Mouse (Mus musculus): ENCODE measurements around the gene Ptpdc1.

DNA sequence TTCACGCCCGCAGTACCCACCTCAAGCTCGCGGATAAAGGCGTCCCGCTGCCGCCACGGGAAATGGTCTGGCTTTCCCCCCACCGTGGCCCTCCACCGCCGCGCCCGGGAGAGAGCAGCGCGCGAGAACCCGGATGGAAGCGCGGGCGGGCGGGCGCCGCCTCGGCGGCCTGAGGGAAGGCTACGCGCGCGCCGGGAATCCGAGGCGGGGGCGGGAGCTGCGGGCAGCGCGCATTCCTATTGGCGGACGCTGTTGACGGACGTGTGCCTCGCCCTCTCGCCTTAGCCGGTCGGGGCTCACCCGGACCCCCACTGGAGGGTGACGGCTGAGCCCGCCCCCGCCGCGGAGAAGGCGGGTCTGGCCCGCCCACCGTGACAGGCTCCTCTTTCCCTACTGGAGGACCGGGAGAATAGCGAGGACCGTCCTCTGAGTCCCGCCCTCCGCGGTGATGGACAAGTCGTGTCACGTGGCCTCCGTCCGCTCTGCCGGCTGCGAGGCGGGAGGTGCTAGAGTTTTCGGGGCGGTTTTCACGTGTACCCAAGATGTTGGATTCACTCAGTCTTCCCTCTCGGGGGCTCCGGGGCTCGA, 79.0 kb downstream of the Ptpdc1 start:
- TF ChIP-seq CTCF (IDR thresholded peaks at IDR 0.05; ENCODE audit: borderline replicate concordance, insufficient read depth, low read depth, low read length) (no peak), POLR2A (IDR thresholded peaks at IDR 0.05; ENCODE audit: borderline replicate concordance, insufficient read depth, low read length) (peak; percentile 36)

Measured in cerebellum, adult 2 months (tissue).